Mouse (Mus musculus): ENCODE data around the gene Coasy.
A peak's percentile ranks its signal among the peaks of the same experiment; 100 is the strongest.
"Not testable (repeated sequence)": the region's sequence is repeated elsewhere in the genome, so short reads cannot be mapped to it uniquely, and the experiment has no call there.

Gene Coasy

GRCm38 (mm10) chr11:101095314-101096024 is 13.1 kb downstream of the Coasy start, which contains the start of gene Psmc3ip:
Psmc3ip (minus strand) TSS chr11:101095436.
- DNase-seq: peak; percentile 97

DNA sequence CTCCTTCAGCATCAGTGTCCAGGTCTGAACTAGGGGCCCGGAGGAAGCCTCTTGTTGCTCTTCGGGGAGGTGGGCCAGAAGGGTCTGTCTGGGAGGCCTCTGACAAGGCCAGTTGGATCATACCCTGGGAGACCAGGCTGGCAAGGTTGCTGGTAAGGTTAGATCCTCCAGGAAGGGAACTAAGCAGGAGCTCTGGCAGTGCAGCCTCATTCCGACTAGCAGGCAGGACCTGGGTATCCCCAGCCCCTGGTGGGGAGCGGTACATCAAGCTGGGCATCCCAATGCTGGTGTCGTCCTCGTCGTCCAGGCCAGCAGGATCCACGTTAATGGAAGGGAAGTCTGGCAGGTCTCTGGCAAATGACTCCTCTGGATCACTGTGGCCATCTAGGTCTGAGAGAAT is 15.9 kb downstream of the Coasy start:
- no peak for DNase-seq

- no peak for DNase-seq
Observed at GRCm38 (mm10) chr11:101103011-101103410, 20.6 kb downstream of the Coasy start.

- no peak for DNase-seq
Observed at GRCm38 (mm10) chr11:101109351-101109750, 27.0 kb downstream of the Coasy start.

DNA sequence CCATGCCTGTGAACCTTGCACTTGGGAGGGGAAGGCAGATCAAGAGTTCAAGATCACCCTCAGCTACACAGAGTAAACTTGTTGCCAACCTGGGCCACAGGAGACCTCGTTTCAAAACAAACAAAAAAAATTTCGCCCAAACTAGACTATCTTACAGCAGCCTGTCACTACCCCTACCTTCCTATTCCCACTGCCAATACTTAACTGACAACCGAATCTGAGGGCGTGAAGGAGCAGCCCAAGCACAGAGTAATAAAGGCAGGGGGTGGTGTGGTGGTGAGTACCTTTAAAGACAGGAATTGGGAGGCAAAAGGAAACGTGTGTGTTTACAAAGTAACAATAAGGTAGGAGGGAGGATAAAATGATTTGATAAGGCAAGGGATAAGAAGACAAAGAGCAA is 28.3 kb downstream of the Coasy start:
- no peak for DNase-seq

DNA sequence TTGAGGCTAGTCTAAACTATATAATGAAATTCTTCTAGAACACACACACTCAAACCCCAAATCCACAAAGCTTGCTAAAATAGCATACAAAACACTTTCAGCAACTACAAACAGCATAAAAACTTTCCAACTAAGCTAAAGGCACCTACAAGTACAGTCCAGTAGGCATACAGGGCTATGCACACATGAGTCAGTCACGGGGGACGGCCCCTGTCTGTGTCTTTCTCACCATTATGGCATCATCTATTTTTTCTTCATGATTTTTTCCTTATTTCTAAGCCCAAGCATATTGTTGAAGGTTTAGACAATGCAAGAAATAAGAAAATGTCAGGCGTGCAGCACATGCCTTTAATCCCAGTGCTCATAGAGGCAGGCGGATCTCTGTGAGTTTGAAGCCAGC is 28.8 kb downstream of the Coasy start:
- no peak for DNase-seq

DNA sequence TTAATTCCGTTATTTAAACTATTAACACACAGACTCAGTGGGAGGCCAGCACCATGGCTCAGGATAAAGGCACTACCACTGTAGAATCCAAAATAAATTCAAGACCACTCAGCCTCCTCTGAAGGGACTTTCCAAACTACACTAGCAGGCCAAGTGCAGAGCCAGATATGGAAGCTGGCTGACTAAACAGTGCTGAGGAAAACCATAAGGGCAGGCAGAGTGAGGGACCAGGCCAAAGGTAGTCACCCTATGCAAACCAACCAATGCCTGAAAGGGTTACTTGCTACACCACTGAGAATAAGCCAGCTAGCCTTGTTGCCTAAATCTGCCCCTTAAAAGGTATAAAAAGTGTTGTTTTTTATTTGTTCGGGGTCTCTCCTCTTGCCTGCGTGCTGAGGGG is 29.8 kb downstream of the Coasy start:
- DNase-seq: no peak

DNA sequence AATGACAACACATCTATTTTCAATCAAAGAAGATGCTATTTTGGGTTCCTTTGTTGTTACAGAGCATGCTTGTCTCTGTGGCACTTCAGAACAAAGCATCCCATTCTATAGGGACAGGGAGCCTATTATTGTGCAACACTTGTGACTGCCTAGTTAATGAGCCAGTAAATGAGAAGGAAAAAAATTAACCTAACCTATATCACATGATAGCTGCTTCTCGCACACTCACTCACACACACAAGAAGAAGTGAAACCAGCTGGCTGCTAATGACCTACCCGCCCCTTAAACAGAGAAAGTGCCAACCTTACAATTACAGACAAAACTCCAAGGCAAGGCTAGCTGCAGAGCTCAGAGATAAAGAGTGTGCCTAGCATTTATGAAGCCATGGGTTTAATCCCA is 33.2 kb downstream of the Coasy start:
- no peak for DNase-seq

- no peak for DNase-seq
Observed at GRCm38 (mm10) chr11:101118105-101118504, 35.7 kb downstream of the Coasy start.

- peak; percentile 34 for DNase-seq
Observed at GRCm38 (mm10) chr11:101119131-101119760, 36.9 kb downstream of the Coasy start.

DNA sequence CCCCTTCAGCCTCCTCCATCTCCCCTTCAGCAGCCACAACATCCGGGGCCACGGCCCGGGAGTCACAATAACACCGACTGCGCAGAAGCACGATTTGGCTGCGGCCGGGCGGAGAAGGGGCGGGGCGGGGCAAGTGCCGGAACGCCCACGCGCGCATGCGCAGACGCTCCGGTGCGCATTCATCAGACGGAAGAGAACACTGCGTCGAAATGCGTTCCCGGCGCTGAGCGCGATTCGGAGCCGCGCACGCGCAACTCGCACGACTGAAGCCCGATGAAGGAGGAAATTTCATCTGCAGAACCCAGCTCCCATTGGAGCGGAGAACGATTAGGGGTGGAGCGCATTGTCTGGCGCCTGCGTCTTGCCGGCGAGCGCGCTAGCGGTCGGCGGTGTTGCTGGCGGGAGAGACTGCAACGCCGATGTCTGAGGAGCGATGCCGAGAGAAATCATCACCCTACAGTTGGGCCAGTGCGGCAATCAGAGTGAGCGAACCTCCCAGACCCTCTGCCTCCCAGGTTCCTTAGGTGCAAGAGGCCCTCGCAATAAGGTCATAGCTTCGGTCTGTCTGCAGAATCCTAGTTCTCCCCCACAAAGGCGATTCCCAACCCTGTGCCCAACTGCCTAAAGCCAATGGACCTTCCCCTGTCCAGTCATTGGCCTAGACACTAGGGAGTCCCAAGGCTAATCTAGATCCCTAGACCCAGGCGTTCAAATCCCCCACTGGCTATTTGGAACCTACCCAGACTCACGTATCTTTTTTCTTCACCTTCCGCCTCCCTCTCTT is 37.6 kb downstream of the Coasy start, which contains the start of the genes Retreg3 and Tubg1:
Gene Retreg3, minus strand, starts transcription at position 133 of the 784 bp plus-strand sequence.
Gene Tubg1, plus strand, starts transcription at position 178 of the 784 bp plus-strand sequence.
- DNase-seq: peak; percentile 100

DNA sequence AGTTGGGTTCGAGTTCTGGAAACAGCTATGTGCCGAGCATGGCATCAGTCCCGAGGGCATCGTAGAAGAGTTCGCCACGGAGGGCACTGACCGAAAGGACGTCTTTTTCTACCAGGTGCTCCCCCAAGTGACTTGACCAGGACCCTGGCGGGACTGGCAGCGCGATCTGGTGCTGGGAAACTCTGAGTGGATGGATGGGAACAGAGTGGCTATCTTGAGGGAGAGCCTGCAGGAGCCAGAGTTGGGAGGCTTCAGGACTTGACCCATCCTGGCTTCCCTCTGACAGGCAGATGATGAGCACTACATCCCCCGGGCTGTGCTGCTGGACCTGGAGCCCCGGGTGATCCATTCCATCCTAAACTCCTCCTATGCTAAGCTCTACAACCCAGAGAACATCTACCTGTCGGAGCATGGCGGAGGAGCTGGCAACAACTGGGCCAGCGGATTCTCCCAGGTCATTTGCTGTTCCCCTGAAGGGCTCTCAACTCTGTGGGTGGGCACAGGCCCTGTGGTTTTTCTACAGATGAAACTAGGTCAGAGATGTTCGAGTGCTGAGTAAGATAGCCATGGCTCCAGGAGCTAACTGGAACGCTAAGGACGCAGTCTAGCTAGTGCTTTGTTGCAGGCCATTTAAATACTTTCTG is 38.3 kb downstream of the Coasy start:
- no peak for DNase-seq

GRCm38 (mm10) chr11:101124494-101124893 is 42.1 kb downstream of the Coasy start:
- DNase-seq: peak; percentile 33

GRCm38 (mm10) chr11:101125008-101125407 is 42.6 kb downstream of the Coasy start:
- not testable (repeated sequence) for DNase-seq

DNA sequence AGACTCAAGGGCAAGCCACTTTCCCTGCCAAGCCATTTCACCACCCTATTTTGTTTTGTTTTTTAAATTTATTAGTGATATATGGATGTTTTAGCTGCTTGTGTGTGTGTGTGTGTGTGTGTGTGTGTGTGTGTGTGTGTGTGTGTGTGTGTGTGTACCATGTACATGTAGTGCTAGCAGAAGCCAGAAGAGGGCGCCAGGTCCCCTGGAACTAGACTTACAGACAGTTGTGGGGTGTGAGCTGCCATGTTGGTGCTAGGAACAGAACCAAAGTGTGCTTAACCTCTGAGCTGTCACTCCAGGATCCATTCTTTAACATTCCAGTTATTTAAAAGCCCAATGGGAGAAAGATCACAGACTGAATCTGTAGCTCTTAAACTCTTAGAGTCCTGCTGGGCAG is 44.7 kb downstream of the Coasy start:
- peak; percentile 50 for DNase-seq

DNA sequence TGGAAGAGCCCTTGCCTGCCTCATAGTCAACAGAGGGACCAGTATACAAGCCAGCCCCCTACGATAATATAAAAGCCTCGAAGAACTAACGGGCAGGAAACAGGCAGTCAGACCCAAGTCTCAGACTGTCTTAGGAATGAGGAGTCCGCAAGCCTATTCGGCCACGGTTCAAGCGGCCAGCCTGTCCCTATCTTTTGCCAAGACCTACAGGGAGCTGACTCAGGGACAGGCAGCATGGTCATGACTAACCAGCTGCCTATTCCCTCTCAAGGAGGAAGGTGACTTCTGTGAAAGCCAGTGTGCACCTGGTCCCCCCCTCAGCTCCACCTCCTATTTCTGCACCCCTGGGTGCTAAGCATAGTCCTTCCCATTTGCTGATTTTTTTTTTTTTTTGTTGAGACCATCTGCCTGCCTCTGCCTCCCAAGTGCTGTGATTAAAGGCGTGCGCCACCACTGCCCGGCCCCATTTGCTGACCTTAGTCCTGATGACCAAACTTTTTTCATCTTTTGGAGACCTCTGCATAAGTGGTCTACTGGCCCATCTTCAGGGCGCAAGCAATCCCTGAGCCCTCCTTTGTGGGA is 46.7 kb downstream of the Coasy start:
- no peak for DNase-seq

DNA sequence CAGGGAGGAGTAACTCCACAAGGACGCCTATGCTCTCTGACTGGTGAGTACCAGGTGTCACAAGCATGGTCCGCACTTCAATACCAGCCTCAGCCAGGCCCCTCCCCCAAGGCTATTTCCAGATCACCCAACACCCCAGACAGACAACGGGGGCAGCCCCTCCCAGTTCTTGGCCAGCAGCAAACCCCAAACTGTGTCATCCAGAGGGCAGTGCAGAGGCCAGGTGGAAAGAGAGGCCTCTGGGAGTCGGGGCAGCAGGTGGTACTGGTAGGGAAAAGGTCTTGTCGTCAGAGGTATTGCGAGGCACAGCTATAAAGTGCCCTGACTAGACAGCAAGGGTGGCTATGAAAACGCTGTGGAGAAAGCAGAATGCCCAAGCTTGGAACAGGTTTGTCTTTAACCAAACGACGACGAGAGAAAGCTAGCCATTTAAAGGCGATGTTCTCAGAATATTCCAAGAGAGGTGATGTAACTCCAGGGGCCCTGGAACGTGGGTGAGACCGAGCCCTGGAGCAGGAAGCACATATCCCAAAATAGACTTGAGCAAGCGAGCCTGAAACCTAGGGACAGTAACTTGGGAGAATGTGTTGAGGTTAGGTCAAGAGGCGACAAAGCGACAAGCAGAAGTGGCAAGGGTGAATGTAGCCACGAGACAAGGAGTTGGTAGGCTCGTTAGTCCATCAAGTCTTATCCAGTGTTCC is 47.8 kb downstream of the Coasy start:
- peak; percentile 31 for DNase-seq

GRCm38 (mm10) chr11:101131187-101131586 is 48.8 kb downstream of the Coasy start:
- DNase-seq: no peak

GRCm38 (mm10) chr11:101131701-101132100 is 49.3 kb downstream of the Coasy start:
- DNase-seq: peak; percentile 66

GRCm38 (mm10) chr11:101133037-101133436 is 50.7 kb downstream of the Coasy start:
- DNase-seq: peak; percentile 52

GRCm38 (mm10) chr11:101134217-101134865 is 52.0 kb downstream of the Coasy start:
- DNase-seq: no peak

All from kidney, postnatal 10 days (tissue).